Mouse (Mus musculus) neural tube, embryonic 11.5 days (tissue): ENCODE data around the gene Gm26741. TPM values are rescaled to one million over a fixed set of nuclear protein-coding genes. Genes with fewer than 3 reads are reported as not detected.

Source experiments
- ATAC-seq: fragments of 200-750 bp; cut with Nextera tagmentation; 2 replicates; pipeline ENCODE4 v1.8.0; 2017; ENCODE audit warnings: moderate number of reproducible peaks, mild to moderate bottlenecking, moderate TSS enrichment, moderate library complexity; ENCODE audit not compliant: insufficient read depth, low FRiP score, low TSS enrichment
- DNase-seq: peaks from one replicate; pipeline ENCODE4 v3.0.0-alpha.2; 2015; ENCODE audit warnings: low spot score
- H3K27ac ChIP-seq: fragments of 300-500 bp; sonication (generic); 2 replicates; pipeline ENCODE4 v1.5.1; 2014; ENCODE audit warnings: low read depth, mild to moderate bottlenecking, low read length
- H3K27me3 ChIP-seq: fragments of 300-500 bp; sonication (generic); 2 replicates; pipeline ENCODE4 v1.6.1; 2014; ENCODE audit warnings: mild to moderate bottlenecking, low read length, mixed read lengths; ENCODE audit not compliant: control insufficient read depth, insufficient read depth
- H3K36me3 ChIP-seq: fragments of 300-500 bp; sonication (generic); 2 replicates; pipeline ENCODE4 v1.6.1; 2014; ENCODE audit warnings: mild to moderate bottlenecking, low read length, moderate library complexity, mixed read lengths; ENCODE audit not compliant: control insufficient read depth, insufficient read depth
- H3K4me1 ChIP-seq: fragments of 300-500 bp; sonication (generic); 2 replicates; pipeline ENCODE4 v1.6.1; 2014; ENCODE audit warnings: low read length, mixed read lengths; ENCODE audit not compliant: control insufficient read depth, insufficient read depth
- H3K4me2 ChIP-seq: fragments of 300-500 bp; sonication (generic); 2 replicates; pipeline ENCODE4 v1.6.1; 2014; ENCODE audit warnings: low read depth, mild to moderate bottlenecking, moderate library complexity
- H3K4me3 ChIP-seq: fragments of 300-500 bp; sonication (generic); 2 replicates; pipeline ENCODE4 v1.5.1; 2014; ENCODE audit warnings: low read depth, low read length
- H3K9ac ChIP-seq: fragments of 300-500 bp; sonication (generic); 2 replicates; pipeline ENCODE4 v1.6.1; 2014; ENCODE audit warnings: mild to moderate bottlenecking, low read length
- H3K9me3 ChIP-seq: fragments of 300-500 bp; sonication (generic); 2 replicates; pipeline ENCODE4 v1.6.1; 2016; ENCODE audit warnings: low read length; ENCODE audit not compliant: control insufficient read depth
- WGBS: fragments of 180-500 bp; shearing (Covaris S2); extraction: QIAGEN DNeasy Blood & Tissue Kit; methylation state at CpG from one replicate; pipeline ENCODE4 v1.1.7; 2014; 5-methylcytosine and 5-hydroxymethylcytosine counted together
- polyA plus RNA-seq: library from polyadenylated mRNA; unstranded; fragments of >200 nt; fragmentation: Nextera tagmentation; extraction: Ambion mirVana; gene quantifications from 2 replicates; pipeline ENCODE4 v1.2.1, GENCODE M21; 2014

Gene Gm26741
- polyA plus RNA-seq, 1 experiment from 2014 or later: not detected

DNA sequence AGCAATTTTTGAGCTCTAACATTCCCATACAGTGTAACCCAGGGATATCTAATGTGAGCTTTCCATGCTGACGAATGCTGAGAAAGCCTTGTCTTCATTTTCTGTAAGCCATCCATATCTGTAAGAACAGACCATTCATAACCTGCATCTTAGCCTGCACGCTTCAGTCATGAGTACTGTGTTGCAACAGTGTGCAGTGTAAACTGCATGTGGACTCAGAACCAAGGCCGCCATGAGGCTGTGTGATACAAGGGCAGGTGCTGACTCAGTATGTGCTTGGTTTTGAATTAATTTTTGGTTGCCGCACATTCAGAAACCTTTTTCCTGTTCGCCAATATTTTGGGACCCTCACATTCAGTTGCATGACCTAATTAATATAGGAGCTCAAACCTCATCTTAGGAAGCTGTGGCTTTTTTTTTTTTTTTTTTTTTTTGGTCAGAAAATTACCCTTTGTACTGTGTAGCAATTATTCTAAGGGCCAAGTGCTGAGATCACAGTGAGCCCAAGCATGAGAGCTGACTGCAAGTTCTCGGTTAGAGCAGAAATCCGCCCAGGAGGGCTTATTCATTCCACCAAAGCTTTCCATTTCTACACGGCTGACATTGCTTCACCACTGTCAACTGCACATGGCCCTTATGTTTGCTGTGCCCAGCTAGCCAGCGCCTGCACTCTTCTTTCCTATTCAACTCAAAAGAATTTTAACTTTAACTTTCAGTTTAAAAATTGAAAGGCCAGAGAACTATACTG, 2.5 kb downstream of the Gm26741 start:
- Histone ChIP-seq H3K27ac (no peak overlapping the region), H3K9me3 (no peaks in the 10 kb centered on the region), H3K4me3 (no peak overlapping the region), H3K27me3 (no peaks in the 10 kb centered on the region), H3K4me1 (no peaks in the 10 kb centered on the region), H3K9ac (no peak overlapping the region), H3K36me3 (no peaks in the 10 kb centered on the region), H3K4me2 (no peak overlapping the region)
- 91% methylated on average over 9 of the region's 9 CpGs for WGBS
- DNase-seq: no peak
- no peak for ATAC-seq

DNA sequence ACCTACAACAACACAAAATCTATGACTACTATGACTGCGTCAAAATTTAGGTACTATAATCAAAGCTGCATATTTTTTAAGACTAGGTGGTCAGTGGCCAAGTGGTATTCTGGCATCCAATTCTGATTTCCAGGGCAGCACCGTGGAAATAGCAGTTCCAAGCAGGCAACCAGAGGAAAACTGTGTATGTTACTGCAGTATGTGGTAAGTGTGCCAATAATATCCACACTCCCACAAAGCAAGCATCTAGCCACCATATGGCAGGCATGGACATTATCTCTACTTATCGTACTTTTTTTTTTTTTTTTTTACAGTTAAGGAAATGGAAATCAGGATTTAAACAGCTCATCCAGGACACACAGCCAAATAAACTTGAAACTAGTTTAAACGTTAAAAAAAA, 9.8 kb downstream of the Gm26741 start:
- H3K27me3 ChIP-seq: no peaks in the 10 kb centered on the region
- ATAC-seq (no peak), DNase-seq (no peak)
- H3K36me3 ChIP-seq: no peaks in the 10 kb centered on the region
- no peaks in the 10 kb centered on the region for H3K9me3 ChIP-seq
- no peaks in the 10 kb centered on the region for H3K4me1 ChIP-seq
- no peak overlapping the region for H3K27ac ChIP-seq
- 92% methylated on average over 4 of the region's 4 CpGs for WGBS
- H3K9ac ChIP-seq: no peak overlapping the region
- no peak overlapping the region for H3K4me2 ChIP-seq
- no peak overlapping the region for H3K4me3 ChIP-seq

DNA sequence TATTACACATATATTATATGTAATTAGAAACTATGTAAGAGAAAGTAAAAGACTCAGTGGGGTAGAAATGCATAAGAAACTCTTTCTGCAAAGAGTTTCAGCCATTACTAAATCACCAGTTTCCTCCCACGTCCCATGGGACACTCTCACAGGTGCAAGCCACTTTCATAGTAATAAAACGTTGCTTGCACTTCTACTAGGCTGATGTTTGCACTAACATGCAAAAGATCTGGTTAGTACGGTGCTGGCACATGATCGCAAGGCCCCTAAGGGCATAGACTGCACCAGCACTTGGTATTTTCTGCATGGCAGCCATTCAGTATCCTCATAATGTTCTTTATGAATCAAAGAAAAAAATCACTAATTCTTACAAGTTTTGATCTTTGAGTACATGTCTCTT, 15.3 kb downstream of the Gm26741 start:
- H3K9me3 ChIP-seq: no peaks in the 10 kb centered on the region
- WGBS: 85% methylated on average over 4 of the region's 4 CpGs
- H3K27ac ChIP-seq: no peak overlapping the region
- H3K9ac ChIP-seq: no peak overlapping the region
- no peak overlapping the region for H3K4me3 ChIP-seq
- H3K4me1 ChIP-seq: no peaks in the 10 kb centered on the region
- no peaks in the 10 kb centered on the region for H3K36me3 ChIP-seq
- no peaks in the 10 kb centered on the region for H3K27me3 ChIP-seq
- no peak overlapping the region for H3K4me2 ChIP-seq
- no peak for ATAC-seq
- DNase-seq: no peak

DNA sequence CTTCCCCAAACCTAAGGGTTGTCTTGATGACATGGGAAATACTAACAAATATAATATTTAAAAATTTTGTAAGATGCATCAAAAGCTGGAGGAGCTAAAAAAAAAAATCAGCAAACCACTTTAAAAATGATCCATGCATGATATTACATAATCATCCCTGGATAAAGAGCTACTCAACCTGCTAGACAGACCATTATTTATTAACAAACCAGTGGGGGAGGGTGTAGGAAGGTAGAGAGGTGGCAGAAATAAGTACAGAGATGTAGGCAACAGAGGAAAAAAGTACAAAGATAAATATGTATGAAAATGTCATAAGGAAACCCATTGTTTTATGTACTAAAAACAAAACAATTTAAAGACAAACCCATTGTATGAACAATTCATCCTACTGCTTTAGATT, 16.1 kb downstream of the Gm26741 start:
- ATAC-seq: no peak
- DNase-seq: no peak
- H3K9me3 ChIP-seq: no peaks in the 10 kb centered on the region
- no peaks in the 10 kb centered on the region for H3K27me3 ChIP-seq
- no peaks in the 10 kb centered on the region for H3K36me3 ChIP-seq
- no peak overlapping the region for H3K4me2 ChIP-seq
- H3K4me1 ChIP-seq: peaks cover 5% of the 10 kb centered on the region; the same call in 1 of the 2 replicates
- no peak overlapping the region for H3K9ac ChIP-seq
- no peak overlapping the region for H3K27ac ChIP-seq
- H3K4me3 ChIP-seq: no peak overlapping the region

DNA sequence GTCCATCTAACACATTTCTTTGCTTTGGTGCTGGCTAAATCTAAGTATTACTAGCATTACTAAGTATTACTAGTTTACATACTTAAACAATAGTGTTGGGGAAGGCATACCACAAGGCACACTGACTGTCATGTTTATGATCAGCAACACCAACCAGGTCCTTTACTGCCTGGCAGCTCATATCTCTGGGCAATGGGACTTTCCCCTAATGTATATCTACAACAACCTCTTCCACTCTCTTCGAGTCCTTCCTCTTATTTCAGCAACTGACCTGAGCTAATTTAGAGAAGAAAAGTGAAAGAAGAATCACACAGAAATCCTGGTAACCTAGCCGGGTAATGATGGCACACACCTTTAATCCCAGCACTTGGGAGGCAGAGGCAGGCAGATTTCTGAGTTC, 17.9 kb downstream of the Gm26741 start:
- ATAC-seq (no peak), DNase-seq (no peak)
- no peaks in the 10 kb centered on the region for H3K9me3 ChIP-seq
- 97% methylated on average over 2 of the region's 2 CpGs for WGBS
- no peak overlapping the region for H3K4me3 ChIP-seq
- H3K27me3 ChIP-seq: no peaks in the 10 kb centered on the region
- H3K4me1 ChIP-seq: peaks cover 7% of the 10 kb centered on the region; the same call in 1 of the 2 replicates
- no peak overlapping the region for H3K9ac ChIP-seq
- no peak overlapping the region for H3K27ac ChIP-seq
- no peaks in the 10 kb centered on the region for H3K36me3 ChIP-seq
- H3K4me2 ChIP-seq: no peak overlapping the region

DNA sequence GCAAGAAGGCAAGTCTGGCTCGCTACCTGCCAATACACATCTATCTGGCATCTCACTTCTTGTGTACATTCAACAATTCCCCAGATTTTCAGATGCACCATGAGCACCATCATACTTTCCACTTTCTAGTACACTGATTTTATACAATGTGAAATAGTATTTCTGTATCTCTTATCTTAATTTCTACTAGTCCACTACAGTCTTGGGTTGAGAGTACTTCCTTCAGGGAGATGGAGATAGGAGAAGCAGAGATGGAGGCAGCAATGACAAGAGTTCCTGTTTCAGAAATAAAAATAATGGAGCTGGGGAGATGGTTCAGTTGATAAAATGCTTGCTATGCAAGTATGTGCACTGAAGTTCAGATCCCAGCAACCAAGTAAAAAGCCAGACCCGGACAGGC, 19.2 kb downstream of the Gm26741 start:
- peaks cover 8% of the 10 kb centered on the region; the same call in 1 of the 2 replicates for H3K4me1 ChIP-seq
- no peaks in the 10 kb centered on the region for H3K27me3 ChIP-seq
- no peaks in the 10 kb centered on the region for H3K9me3 ChIP-seq
- ATAC-seq: no peak
- no peaks in the 10 kb centered on the region for H3K36me3 ChIP-seq
- H3K9ac ChIP-seq: no peak overlapping the region
- no peak overlapping the region for H3K4me3 ChIP-seq
- no peak overlapping the region for H3K4me2 ChIP-seq
- H3K27ac ChIP-seq: no peak overlapping the region
- 89% methylated on average over 2 of the region's 2 CpGs for WGBS
- DNase-seq: no peak

DNA sequence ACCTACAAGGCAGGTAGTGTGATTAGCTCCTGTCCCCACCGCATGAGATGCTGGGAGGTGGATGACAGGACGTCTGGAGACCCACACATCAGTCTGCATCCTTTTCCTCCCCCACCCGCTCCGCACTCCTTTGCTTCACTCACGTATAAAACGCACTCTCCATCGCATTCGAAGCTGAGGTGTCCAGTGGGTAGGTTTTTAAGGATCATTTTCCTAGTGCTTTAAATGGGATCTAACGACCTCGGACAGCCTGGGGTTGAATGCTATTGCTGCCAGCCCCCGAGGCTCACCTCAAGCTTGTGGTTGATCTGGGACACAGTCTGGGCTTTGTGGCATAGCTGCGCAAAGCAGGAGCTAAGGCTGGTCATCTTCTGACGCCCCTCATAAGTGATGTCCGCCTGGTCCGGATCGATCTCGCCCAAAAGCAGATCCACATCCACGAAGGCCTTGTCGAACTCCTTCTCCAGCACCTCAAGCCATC, 22.8 kb downstream of the Gm26741 start:
- peak overlapping the region; percentile 88 for H3K27ac ChIP-seq
- peak; percentile 65 for DNase-seq
- WGBS: under 1% methylated on average over 19 of the region's 19 CpGs
- H3K9me3 ChIP-seq: no peaks in the 10 kb centered on the region
- no peaks in the 10 kb centered on the region for H3K36me3 ChIP-seq
- ATAC-seq: peak; percentile 58
- peaks cover 9% of the 10 kb centered on the region; the same call in 1 of the 2 replicates for H3K4me1 ChIP-seq
- H3K27me3 ChIP-seq: no peaks in the 10 kb centered on the region
- H3K9ac ChIP-seq: peak overlapping the region; percentile 89
- H3K4me2 ChIP-seq: peak overlapping the region; percentile 87
- peak overlapping the region; percentile 81 for H3K4me3 ChIP-seq

DNA sequence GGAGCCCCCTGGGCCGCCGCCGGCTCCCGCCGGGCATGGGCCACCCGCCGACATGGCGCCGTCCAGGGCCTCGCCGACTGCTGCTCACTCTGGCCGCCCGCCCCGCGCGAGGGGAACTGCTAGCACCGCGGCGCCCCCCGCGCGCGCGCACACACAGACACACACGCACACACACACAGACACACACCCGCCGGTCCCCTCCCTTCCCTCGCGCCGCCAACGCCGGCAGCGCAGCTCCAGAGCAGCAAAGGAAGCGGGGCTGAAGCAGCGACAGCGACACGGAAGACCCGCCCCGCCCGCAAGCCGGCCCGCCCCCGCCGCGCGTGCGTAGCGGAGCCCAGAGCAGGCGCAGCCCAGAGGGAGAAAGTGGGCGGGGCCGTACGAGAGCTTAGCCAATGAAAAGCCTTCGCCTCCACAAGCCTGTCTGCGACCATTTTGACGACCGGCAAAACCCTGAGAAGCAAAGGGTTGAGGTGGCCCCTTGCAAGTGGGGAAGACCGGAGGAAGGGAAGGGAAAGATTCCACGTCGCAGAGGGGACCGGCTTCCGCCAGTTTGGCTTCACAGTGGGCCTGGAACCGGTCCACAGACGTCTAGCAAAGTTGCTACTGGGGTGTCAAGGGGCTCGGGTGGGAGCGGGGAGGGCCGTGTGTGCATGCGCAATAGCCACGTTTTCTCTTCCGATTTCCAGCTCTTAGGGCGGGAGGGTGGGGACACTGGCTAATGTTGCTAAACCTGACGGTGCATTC, 23.5 kb downstream of the Gm26741 start, which contains the start of gene Gopc:
TSS of gene Gopc (minus strand) at position 280 of the 747 bp plus-strand sequence.
- H3K9ac ChIP-seq: peak within 1 kb of the TSS; percentile 89
- DNase-seq (peak; percentile 99), ATAC-seq (peak; percentile 98)
- no peaks in the 10 kb centered on the region for H3K27me3 ChIP-seq
- peak within 1 kb of the TSS; percentile 88 for H3K27ac ChIP-seq
- H3K4me3 ChIP-seq: peak within 1 kb of the TSS; percentile 81
- WGBS: under 1% methylated on average over 63 of the region's 71 CpGs
- peaks cover 9% of the 10 kb centered on the region; the same call in 1 of the 2 replicates for H3K4me1 ChIP-seq
- H3K36me3 ChIP-seq: no peaks in the 10 kb centered on the region
- peak within 1 kb of the TSS; percentile 87 for H3K4me2 ChIP-seq
- no peaks in the 10 kb centered on the region for H3K9me3 ChIP-seq
